Mouse (Mus musculus): Measurements from ENCODE around the gene Gpalpp1.
A peak's percentile ranks its signal among the peaks of the same experiment; 100 is the strongest.

DNA sequence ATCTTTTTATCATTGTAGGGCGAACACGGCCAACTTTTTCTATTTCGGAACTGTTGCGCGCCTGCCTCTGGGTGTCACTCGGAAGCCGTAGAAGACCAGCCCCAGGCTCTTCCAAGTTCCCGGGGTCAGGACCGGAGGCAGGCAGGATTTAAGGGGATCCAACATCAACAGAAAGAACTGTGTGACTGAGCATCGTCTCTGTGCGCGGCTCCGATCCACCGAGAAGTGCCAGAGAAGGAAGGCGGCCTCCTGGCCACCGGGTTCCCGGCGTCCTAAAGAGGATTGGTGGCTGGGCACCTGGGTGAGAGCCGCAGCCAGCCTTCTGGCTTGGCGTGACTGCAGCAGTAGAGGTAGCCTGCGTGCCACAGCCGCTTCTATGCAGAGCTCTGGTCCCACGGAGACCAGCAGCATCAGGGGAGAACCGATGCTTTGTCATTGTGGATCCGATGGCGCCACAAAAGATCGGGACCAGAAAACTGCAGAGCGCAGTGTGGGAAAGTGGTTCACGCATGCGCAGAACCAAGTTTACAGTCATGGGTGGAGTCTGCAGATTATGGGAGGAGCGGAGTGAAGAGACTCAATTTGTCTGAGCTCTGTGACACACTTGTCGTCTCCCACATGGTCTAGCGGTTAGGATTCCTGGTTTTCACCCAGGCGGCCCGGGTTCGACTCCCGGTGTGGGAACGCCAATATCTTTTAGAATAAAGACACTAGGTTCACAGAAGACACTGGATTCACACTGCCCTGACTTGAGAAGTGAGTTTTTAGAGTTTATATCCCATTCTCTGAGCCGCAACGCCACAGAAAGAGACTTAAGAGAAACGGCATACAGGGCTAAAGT, 41.8 kb upstream of the Gpalpp1 start:
- TF ChIP-seq POLR2A (IDR thresholded peaks at IDR 0.05; ENCODE audit: insufficient read length, low read depth) (peak; percentile 68), MYOD1 (IDR thresholded peaks at IDR 0.05; ENCODE audit: control insufficient read depth in 1 of 3, insufficient read length in 2 of 3, low read depth in 2 of 3) (no peak), MAX (IDR thresholded peaks at IDR 0.05; ENCODE audit: low read depth) (no peak), E2F4 (IDR thresholded peaks at IDR 0.05; ENCODE audit: insufficient read depth) (no peak), USF1 (IDR thresholded peaks at IDR 0.05; ENCODE audit: low read depth) (no peak), MYOG (IDR thresholded peaks at IDR 0.05; ENCODE audit: control insufficient read depth in 1 of 3, insufficient read depth in 1 of 3, insufficient read length in 2 of 3, low read depth in 2 of 3) (peak in 1 of 3 experiments; percentile 5), CEBPB (IDR thresholded peaks at IDR 0.05; ENCODE audit: insufficient read depth, poor library complexity, severe bottlenecking) (no peak)

All from myocyte (in vitro differentiated cells).